Mouse (Mus musculus) heart, adult 2 months (tissue): ENCODE results near the gene Tfb1m.

Experiments
- CTCF ChIP-seq: fragments of 200-600 bp; IDR thresholded peaks from 2 replicates; pipeline ENCODE4 v1.8.1; 2022; ENCODE audit warnings: antibody characterized with exemption, mild to moderate bottlenecking, moderate library complexity
- EP300 ChIP-seq: fragments of 200-500 bp; IDR thresholded peaks from 2 replicates; pipeline ENCODE4 v1.6.1; 2011; ENCODE audit warnings: low read depth, low read length, control low read depth; ENCODE audit not compliant: insufficient read depth
- POLR2A ChIP-seq: fragments of 200-500 bp; IDR thresholded peaks from 2 replicates; pipeline ENCODE4 v1.6.1; 2011; ENCODE audit warnings: mild to moderate bottlenecking, low read depth, low read length, control low read depth; ENCODE audit not compliant: insufficient read depth

- TF ChIP-seq CTCF, result no peak
- TF ChIP-seq POLR2A, result no peak
- no peak for TF ChIP-seq EP300
Observed at GRCm38 (mm10) chr17:3520344-3520743, 37.2 kb downstream of the Tfb1m start.
